Mouse (Mus musculus) right cerebral cortex, postnatal 36 days (tissue): ENCODE measurements around the gene Khdc3.
"Not testable (repeated sequence)": the region's sequence is repeated elsewhere in the genome, so short reads cannot be mapped to it uniquely, and the experiment has no call there.

Experiments used
- DNase-seq, 2 experiments: peaks; one replicate each; pipeline ENCODE4 v3.0.0; 2022; ENCODE audit warnings: low spot score in 2 of 2, mixed read lengths in 1 of 2

Khdc3 gene

GRCm38 (mm10) chr9:73102181-73102580 lies 545 bp downstream of the Khdc3 start, which contains the start of gene Gm20509:
Gene Gm20509 (plus strand): TSS chr9:73102470.
- no peak for DNase-seq

GRCm38 (mm10) chr9:73103159-73103879 lies 1.7 kb downstream of the Khdc3 start:
- no peak for DNase-seq

GRCm38 (mm10) chr9:73103880-73104198 lies 2.2 kb downstream of the Khdc3 start:
- no peak for DNase-seq

- no peak for DNase-seq
Observed at GRCm38 (mm10) chr9:73105141-73105540, 3.5 kb downstream of the Khdc3 start.

- no peak for DNase-seq
Observed at GRCm38 (mm10) chr9:73105771-73106170, 4.1 kb downstream of the Khdc3 start.

- DNase-seq, result peak; percentile 93 to 96
Observed at GRCm38 (mm10) chr9:73112919-73113906, 11.6 kb downstream of the Khdc3 start, which contains the start of gene Rsl24d1. Gene Rsl24d1 (plus strand): TSS chr9:73113426.

- not testable (repeated sequence) for DNase-seq
Observed at GRCm38 (mm10) chr9:73116704-73117103, 15.1 kb downstream of the Khdc3 start.

GRCm38 (mm10) chr9:73118012-73118411 lies 16.4 kb downstream of the Khdc3 start:
- DNase-seq, result no peak

- DNase-seq, result no peak
Observed at GRCm38 (mm10) chr9:73121735-73122134, 20.1 kb downstream of the Khdc3 start.

GRCm38 (mm10) chr9:73125043-73125570 lies 23.5 kb downstream of the Khdc3 start:
- no peak for DNase-seq

GRCm38 (mm10) chr9:73127457-73127856 lies 25.8 kb downstream of the Khdc3 start:
- DNase-seq, result no peak

GRCm38 (mm10) chr9:73129875-73130274 lies 28.2 kb downstream of the Khdc3 start:
- DNase-seq, result no peak

- DNase-seq, result no peak
Observed at GRCm38 (mm10) chr9:73130529-73130928, 28.9 kb downstream of the Khdc3 start.

- no peak for DNase-seq
Observed at GRCm38 (mm10) chr9:73137341-73137886, 35.8 kb downstream of the Khdc3 start.
